Mouse (Mus musculus) large intestine, adult 2 months (tissue): ENCODE data around the gene Cacna1a. TPM values are rescaled to one million over a fixed set of nuclear protein-coding genes. Genes with fewer than 3 reads are reported as not detected.

Experiments used
- DNase-seq: peaks from one replicate; pipeline ENCODE4 v3.0.0-alpha.2; 2012; ENCODE audit warnings: low read depth, low spot score
- WGBS: fragments of 180-500 bp; shearing (Covaris S2); methylation state at CpG from one replicate; pipeline ENCODE4 v1.1.7; 2018; 5-methylcytosine and 5-hydroxymethylcytosine counted together
- polyA plus RNA-seq: library from polyadenylated mRNA; depleted of rRNA; stranded (reverse); fragments of >200 nt; gene quantifications from 2 replicates; pipeline ENCODE4 v1.2.3, GENCODE M21; 2012; rRNA removed

Cacna1a gene
- 5.2 and 11.0 TPM in 2 replicates for polyA plus RNA-seq

GRCm38 (mm10) chr8:84388275-84388674, at the start of gene Cacna1a:
Cacna1a (plus strand) TSS chr8:84388440.
- DNase-seq: no peak
- 56% methylated on average over 3 of the region's 3 CpGs for WGBS

- 13% methylated on average over 17 of the region's 17 CpGs for WGBS
- no peak for DNase-seq
These were observed 49.7 kb upstream of the Cacna1a start for GRCm38 (mm10) chr8:84338493-84338892.

DNA sequence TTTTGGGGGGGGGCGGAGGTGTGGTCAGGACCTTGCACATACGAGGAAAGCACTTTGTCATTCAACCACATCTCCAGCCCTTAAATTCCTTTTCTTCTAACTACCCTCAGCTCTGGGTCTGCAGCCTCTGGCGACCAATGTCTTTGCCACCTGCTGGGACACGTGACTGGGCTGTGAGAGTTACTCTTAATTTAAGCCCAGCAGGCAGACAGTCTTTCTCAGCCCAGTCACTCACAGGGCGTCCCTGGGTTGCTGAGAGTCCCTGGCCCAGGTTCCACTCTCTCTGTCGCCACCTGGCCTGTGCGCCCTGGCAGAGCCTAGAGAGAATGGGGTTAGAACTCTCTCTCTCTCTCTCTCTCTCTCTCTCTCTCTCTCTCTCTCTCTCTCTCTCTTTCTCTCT, 48.9 kb upstream of the Cacna1a start:
- 20% methylated on average over 7 of the region's 7 CpGs for WGBS
- no peak for DNase-seq

GRCm38 (mm10) chr8:84339867-84340266, 48.4 kb upstream of the Cacna1a start:
- WGBS: 64% methylated on average over 4 of the region's 4 CpGs
- DNase-seq: no peak

GRCm38 (mm10) chr8:84340671-84341070, 47.6 kb upstream of the Cacna1a start:
- no peak for DNase-seq
- 16% methylated on average over 2 of the region's 2 CpGs for WGBS

DNA sequence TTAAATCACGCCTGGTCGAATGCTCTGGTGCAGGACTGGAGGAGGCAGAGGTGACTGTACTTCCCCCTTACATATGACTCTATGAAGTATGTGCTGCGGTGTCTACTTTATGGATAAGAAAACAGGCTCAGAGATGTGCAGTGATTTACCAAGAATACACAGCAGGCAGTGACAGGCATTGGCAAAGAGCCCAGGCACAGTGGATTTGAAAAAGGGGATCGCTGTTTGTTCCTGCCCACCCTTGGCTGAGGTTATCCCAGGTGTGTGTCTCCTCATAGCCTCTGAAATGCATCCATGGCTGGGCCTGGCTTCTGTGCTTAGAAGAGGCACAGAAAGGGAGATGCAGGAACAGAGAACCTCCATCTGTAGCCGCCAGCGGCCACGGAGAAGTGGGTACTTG, 42.7 kb upstream of the Cacna1a start:
- no peak for DNase-seq
- 83% methylated on average over 7 of the region's 7 CpGs for WGBS

DNA sequence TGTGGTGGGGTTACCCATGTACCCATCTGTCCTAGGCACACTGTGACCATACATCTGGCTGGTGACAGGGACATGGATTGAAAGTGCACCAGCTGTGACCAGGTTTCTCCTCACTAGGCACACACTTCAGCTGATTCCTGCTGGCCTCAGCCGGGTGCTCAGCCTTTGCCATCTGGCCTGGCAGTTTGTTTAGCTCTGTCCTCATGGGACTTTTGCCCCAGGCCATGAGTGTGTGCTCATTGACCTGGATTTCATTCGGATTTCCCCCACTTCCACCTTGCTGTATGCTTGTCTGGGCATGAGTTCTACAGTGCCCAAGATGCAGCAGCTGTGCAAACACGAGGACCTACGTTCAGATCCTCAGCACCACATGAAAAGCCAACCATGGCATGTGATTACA, 41.8 kb upstream of the Cacna1a start:
- DNase-seq: no peak

GRCm38 (mm10) chr8:84349526-84349925, 38.7 kb upstream of the Cacna1a start:
- WGBS: 25% methylated on average over 1 of the region's 1 CpGs
- DNase-seq: no peak

More for the DNA sequence above, 41.8 kb upstream of the Cacna1a start:
- 18% methylated on average over 4 of the region's 4 CpGs for WGBS

DNA sequence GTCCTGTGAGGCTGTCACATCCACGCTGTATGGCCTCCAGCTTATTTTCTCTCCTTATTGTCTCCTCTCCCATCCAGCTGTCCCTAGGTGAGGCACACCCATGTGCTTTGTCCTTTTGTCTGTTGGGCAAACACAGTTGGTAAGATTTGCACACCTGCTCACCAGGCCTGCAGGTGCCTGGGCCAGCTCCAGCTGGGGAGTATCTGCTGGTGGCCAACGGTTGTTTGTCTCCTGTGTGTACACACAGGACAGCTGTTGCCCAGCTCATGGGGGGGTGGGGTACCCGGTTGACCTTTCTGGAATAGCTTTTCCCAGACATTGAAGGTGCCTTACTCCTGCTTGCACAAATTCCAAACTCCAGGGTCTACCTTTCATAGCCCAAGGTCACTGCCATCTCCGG, 37.3 kb upstream of the Cacna1a start:
- DNase-seq: no peak
- 23% methylated on average over 4 of the region's 4 CpGs for WGBS

- WGBS: 33% methylated on average over 11 of the region's 11 CpGs
These were observed 31.8 kb upstream of the Cacna1a start for GRCm38 (mm10) chr8:84356482-84356881.

DNA sequence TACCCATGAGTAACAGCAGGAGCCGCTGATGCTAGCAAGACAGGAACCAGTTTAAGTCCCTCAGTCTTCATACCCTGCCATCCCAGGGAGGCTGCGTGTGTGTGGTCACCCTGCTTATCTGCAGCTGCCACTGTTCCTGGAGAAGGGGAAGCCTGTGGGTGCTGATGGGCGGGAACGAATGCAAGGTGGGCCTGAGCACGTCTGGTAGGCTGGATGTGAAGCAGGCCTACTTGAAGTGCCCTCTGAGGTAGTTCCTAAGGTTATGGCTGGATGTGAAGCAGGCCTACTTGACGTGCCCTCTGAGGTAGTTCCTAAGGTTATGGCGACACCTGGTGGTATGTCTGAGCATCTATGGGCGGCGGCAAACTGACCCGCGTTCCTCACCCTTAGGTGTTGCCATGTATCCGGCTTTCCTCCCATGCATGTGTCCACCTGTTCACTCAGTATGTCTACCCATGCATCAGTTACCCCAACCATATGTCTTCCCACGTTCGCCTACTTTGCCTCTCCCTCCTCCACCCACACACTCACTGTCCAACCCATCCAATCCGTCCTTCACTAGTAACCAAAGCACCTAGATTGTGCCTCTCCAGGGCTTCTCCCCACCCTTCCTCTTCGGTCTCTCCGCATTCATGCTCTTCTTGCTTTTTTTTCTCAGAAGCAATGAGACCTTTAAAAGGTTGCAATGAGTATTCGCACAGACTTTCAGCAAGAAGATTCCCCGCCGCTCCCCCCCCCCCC, 30.4 kb upstream of the Cacna1a start:
- WGBS: 22% methylated on average over 20 of the region's 20 CpGs

More at GRCm38 (mm10) chr8:84356482-84356881, 31.8 kb upstream of the Cacna1a start:
- DNase-seq: no peak

DNA sequence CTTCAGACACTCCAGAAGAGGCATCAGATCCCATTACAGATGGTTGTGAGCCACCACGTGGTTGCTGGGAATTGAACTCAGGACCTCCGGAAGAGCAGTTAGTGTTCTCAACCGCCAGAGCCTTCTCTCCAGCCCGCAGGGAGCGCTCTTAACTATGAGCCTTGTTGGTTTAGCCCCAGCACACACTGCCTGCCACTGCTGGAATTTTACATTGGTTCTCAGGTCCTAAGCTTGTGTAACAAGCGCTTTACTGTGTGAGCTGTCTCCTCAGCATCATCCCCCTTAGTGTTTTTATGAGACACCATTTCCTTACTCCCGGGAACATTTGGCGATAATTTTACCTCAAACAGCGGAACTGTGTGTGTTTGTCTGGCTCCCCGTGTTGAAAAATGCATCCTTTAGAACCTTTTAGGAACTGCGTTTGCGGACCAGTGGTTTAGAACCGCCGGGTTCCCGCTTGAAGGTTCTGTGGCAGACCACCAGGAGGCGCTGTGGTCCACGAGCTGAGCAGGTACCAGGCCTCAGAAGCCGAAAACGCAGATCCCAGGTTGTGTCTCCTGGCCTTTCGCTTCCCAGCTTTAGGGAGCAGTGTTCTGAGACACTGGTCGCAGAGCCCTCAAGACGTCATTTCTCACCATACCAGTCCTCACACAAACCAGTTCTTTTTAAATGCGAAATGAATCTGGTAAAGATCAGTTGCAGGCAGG, 24.7 kb upstream of the Cacna1a start:
- 18% methylated on average over 23 of the region's 23 CpGs for WGBS
- DNase-seq: no peak

More for the DNA sequence above, 30.4 kb upstream of the Cacna1a start:
- DNase-seq: no peak

GRCm38 (mm10) chr8:84365197-84365596, 23.0 kb upstream of the Cacna1a start:
- DNase-seq: no peak
- WGBS: 95% methylated on average over 1 of the region's 1 CpGs

GRCm38 (mm10) chr8:84370972-84371371, 17.3 kb upstream of the Cacna1a start:
- WGBS: 60% methylated on average over 4 of the region's 4 CpGs
- no peak for DNase-seq

DNA sequence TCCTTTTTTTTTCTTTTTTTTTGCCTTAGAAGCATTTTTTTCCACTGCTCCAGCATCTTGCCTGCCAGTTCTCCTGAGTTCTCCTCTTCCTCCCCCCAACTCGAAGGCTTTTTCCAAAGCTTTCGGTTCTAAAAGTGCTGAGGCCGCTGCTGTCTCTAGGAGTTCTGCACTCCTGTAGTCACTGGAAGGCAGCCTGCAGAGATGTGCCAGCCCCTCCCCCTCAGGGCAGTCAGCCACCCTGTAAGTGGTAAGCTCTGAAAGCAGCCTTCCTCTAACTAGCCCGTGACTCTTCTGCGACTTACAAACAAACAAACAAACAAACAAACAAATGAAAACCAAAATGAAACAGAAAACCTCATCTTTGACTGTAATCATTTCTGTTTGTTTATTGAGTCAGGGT, 13.2 kb upstream of the Cacna1a start:
- WGBS: 49% methylated on average over 5 of the region's 5 CpGs
- DNase-seq: no peak

GRCm38 (mm10) chr8:84375803-84376202, 12.4 kb upstream of the Cacna1a start:
- no peak for DNase-seq

GRCm38 (mm10) chr8:84376564-84376963, 11.7 kb upstream of the Cacna1a start:
- WGBS: 79% methylated on average over 6 of the region's 6 CpGs
- no peak for DNase-seq

More at GRCm38 (mm10) chr8:84375803-84376202, 12.4 kb upstream of the Cacna1a start:
- WGBS: 82% methylated on average over 5 of the region's 5 CpGs

- DNase-seq: no peak
- WGBS: 75% methylated on average over 7 of the region's 7 CpGs
These were observed 6.6 kb upstream of the Cacna1a start for GRCm38 (mm10) chr8:84381676-84382075.

GRCm38 (mm10) chr8:84388773-84389172, 533 bp downstream of the Cacna1a start:
- no peak for DNase-seq
- WGBS: 56% methylated on average over 9 of the region's 9 CpGs

- DNase-seq: no peak
- 74% methylated on average over 3 of the region's 3 CpGs for WGBS
These were observed 933 bp downstream of the Cacna1a start for GRCm38 (mm10) chr8:84389173-84389572.

- no peak for DNase-seq
- 85% methylated on average over 5 of the region's 5 CpGs for WGBS
These were observed 3.4 kb downstream of the Cacna1a start for GRCm38 (mm10) chr8:84391611-84392010.
